Mouse (Mus musculus) hindbrain, postnatal 0 days (tissue): ENCODE data around the gene Polr3gl. TPM values are rescaled to one million over a fixed set of nuclear protein-coding genes. Genes with fewer than 3 reads are reported as not detected.
A peak's percentile ranks its signal among the peaks of the same experiment; 100 is the strongest.

ENCODE experiments used
- ATAC-seq: fragments of 200-750 bp; cut with Nextera tagmentation; 2 replicates; pipeline ENCODE4 v1.8.0; 2017; ENCODE audit warnings: mild to moderate bottlenecking, moderate TSS enrichment, moderate library complexity
- DNase-seq: peaks from one replicate; pipeline ENCODE4 v3.0.0-alpha.2; 2015; ENCODE audit warnings: low spot score
- H3K27ac ChIP-seq: fragments of 300-500 bp; sonication (generic); 2 replicates; pipeline ENCODE4 v1.5.1; 2014; ENCODE audit warnings: mild to moderate bottlenecking
- H3K27me3 ChIP-seq: fragments of 300-500 bp; sonication (generic); 2 replicates; pipeline ENCODE4 v1.6.1; 2014; ENCODE audit warnings: low read length, mixed read lengths; ENCODE audit not compliant: insufficient read depth
- H3K36me3 ChIP-seq: fragments of 300-500 bp; sonication (generic); 2 replicates; pipeline ENCODE4 v1.6.1; 2014; ENCODE audit warnings: low read length, mixed read lengths; ENCODE audit not compliant: insufficient read depth
- H3K4me1 ChIP-seq: fragments of 300-500 bp; sonication (generic); 2 replicates; pipeline ENCODE4 v1.6.1; 2014; ENCODE audit warnings: antibody characterized with exemption, low read length, mixed read lengths; ENCODE audit not compliant: insufficient read depth
- H3K4me2 ChIP-seq: fragments of 300-500 bp; sonication (generic); 2 replicates; pipeline ENCODE4 v1.6.1; 2014; ENCODE audit warnings: low read depth, mild to moderate bottlenecking, low read length, moderate library complexity, mixed read lengths
- H3K4me3 ChIP-seq: fragments of 300-500 bp; sonication (generic); 2 replicates; pipeline ENCODE4 v1.5.1; 2014; ENCODE audit warnings: low read length
- H3K9ac ChIP-seq: fragments of 300-500 bp; sonication (generic); replicated peaks from 2 replicates; pipeline ENCODE4 v1.6.1; 2014; ENCODE audit warnings: mild to moderate bottlenecking, low read length, moderate library complexity, mixed read lengths
- H3K9me3 ChIP-seq: fragments of 300-500 bp; sonication (generic); 2 replicates; pipeline ENCODE4 v1.6.1; 2016; ENCODE audit warnings: low read length, mixed read lengths
- CTCF ChIP-seq: IDR thresholded peaks from 2 replicates; pipeline ENCODE4 v1.5.1; 2016; ENCODE audit warnings: antibody characterized with exemption, control low read depth, low read depth
- WGBS: fragments of 180-500 bp; shearing (Covaris S2); extraction: QIAGEN DNeasy Blood & Tissue Kit; methylation state at CpG from one replicate; pipeline ENCODE4 v1.1.7; 2014; 5-methylcytosine and 5-hydroxymethylcytosine counted together
- polyA plus RNA-seq: library from polyadenylated mRNA; unstranded; fragments of >200 nt; fragmentation: Nextera tagmentation; extraction: Ambion mirVana; gene quantifications from 2 replicates; pipeline ENCODE4 v1.2.1, GENCODE M21; 2015
- total RNA-seq: library from RNA; depleted of rRNA; stranded (reverse); fragments of >200 nt; gene quantifications from 2 replicates; pipeline ENCODE4 v1.2.3, GENCODE M21; 2014

The Polr3gl gene
- total and polyA plus RNA-seq, 2 experiments from 2014 or later: 11.2 to 32.9 TPM

DNA sequence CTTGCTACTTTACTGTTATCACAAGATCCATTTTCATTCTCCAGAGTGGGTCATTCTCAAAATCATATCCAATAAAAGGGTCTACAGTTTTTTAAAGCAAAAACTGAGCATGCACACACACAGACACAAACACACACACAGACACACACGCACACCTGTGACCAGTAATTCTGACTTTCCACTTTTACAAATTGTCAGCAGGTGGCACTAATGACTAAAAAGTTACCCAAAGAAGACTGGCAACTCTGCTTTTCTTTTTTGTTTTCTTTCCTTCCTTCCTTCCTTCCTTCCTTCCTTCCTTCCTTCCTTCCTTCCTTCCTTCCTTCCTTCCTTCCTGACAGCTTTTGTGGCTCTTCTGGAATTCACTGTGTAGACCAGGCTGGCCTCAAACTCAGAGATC, 48.4 kb downstream of the Polr3gl start:
- Histone ChIP-seq H3K4me3 (no peak overlapping the region), H3K4me1 (no peaks in the 10 kb centered on the region), H3K9me3 (no peaks in the 10 kb centered on the region), H3K4me2 (no peak overlapping the region), H3K27ac (no peak overlapping the region), H3K27me3 (no peaks in the 10 kb centered on the region), H3K9ac (no peak overlapping the region), H3K36me3 (no peaks in the 10 kb centered on the region)
- ATAC-seq: no peak
- no peak for DNase-seq
- TF ChIP-seq CTCF: peak; percentile 41; the same call in 1 of the 2 replicates
- 41% methylated on average over 1 of the region's 1 CpGs for WGBS

DNA sequence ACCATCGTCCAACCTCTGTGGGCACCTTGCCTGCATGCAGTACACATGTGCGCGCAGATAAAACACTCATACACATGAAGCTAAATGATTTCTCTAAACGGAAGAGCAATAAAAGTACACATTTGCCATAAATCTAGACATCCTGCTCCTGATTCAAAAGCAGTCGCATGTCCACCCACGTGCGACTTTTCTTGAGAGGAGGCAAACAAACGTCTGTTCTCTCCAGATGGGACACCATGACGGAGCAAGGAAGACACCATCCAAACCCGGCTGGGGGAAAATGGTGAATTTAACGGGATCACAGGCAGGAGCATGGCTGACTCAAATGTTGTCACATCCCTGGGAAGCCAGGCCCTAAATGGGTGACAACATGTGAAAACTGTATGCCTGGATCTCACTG, 50.6 kb downstream of the Polr3gl start:
- Histone ChIP-seq H3K4me3 (no peak overlapping the region), H3K36me3 (no peaks in the 10 kb centered on the region), H3K9ac (no peak overlapping the region), H3K4me2 (no peak overlapping the region), H3K4me1 (no peaks in the 10 kb centered on the region), H3K27me3 (no peaks in the 10 kb centered on the region), H3K27ac (no peak overlapping the region), H3K9me3 (no peaks in the 10 kb centered on the region)
- no peak for TF ChIP-seq CTCF
- ATAC-seq (no peak), DNase-seq (no peak)
- WGBS: 84% methylated on average over 11 of the region's 11 CpGs

DNA sequence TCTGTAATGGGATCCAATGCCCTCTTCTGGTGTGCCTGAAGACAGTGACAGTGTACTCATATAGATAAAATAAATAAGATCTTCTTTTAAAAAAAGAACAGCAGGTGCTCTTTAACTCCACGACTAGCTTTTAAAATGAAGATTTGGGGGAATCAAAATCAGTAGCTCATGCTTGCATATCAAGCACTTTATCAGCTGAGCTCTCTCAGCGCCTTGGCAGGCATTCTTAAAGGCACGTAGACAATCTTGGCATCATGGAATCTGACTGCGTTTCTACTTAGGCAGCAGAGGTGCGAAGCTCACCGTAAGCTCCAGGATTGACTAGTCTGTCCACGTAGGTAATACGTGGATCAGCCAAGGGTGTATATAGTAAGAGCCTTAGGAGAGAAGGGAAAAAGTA, 51.4 kb downstream of the Polr3gl start:
- ATAC-seq (no peak), DNase-seq (no peak)
- Histone ChIP-seq H3K27me3 (no peaks in the 10 kb centered on the region), H3K4me3 (no peak overlapping the region), H3K9ac (no peak overlapping the region), H3K4me2 (no peak overlapping the region), H3K27ac (no peak overlapping the region), H3K4me1 (no peaks in the 10 kb centered on the region), H3K9me3 (no peaks in the 10 kb centered on the region), H3K36me3 (no peaks in the 10 kb centered on the region)
- TF ChIP-seq CTCF: no peak
- 74% methylated on average over 8 of the region's 8 CpGs for WGBS

DNA sequence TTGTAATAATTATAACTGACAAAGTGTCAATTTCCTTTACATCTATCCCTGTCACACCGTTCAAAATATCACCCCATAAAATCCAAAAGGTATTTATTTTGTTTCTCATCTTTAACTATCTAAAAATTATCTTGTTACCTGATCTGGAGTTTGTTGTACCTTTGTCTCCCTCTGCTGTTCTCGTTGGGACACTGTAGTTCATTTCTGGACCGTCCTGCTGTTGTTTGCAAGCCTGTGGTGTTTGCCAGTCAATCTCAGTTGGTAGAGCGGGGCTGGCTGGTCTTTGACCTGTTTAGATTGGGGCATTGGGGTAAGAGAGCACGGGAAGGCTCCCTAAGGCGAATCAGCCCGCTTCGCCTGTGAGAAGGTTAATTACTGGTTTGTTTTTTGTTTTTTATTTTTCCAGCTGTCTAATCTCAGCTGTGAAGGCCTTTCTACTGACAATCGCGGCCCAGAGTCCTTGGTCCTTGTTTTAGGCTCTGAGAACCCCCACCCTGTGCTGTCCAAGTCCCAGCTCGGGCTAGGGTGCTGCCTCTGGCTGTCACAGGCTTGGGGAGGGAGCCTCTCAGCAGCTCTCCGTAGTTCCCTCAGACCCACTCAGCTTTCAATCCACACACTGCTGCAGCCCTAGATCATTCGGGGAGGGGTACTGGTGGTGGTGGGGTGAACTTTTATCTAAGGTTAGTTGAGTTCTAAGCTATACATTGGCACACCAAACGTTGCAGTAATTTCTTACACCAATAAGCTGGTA, 52.5 kb downstream of the Polr3gl start:
- Histone ChIP-seq H3K4me2 (no peak overlapping the region), H3K4me3 (no peak overlapping the region), H3K36me3 (no peaks in the 10 kb centered on the region), H3K9ac (no peak overlapping the region), H3K27ac (no peak overlapping the region), H3K27me3 (no peaks in the 10 kb centered on the region), H3K9me3 (no peaks in the 10 kb centered on the region), H3K4me1 (no peaks in the 10 kb centered on the region)
- 22% methylated on average over 14 of the region's 14 CpGs for WGBS
- peak; percentile 70 for TF ChIP-seq CTCF
- DNase-seq (peak; percentile 65), ATAC-seq (no peak)

DNA sequence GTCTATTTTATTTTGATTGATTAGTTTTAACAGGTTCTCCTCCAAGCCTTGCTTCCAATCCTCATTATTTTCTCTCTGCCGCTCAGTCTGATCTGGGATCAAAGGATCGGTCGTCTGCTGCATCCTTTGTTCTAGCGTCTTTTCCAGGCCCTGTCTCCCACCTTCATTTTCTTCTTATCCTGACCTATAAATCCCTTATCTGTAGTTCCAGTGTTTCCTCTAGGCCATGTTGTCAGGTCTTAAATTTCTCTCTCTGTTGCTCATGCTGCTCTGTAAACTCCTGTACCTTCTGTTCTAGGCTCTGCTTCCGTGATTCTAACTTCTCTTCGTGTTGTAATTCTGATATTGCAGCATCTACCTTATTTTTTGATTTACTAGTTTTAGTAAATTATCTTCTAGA, 53.2 kb downstream of the Polr3gl start:
- no peak for TF ChIP-seq CTCF
- ATAC-seq (no peak), DNase-seq (no peak)
- no peaks in the 10 kb centered on the region for H3K4me1 ChIP-seq
- H3K27ac ChIP-seq: no peak overlapping the region
- no peak overlapping the region for H3K4me2 ChIP-seq
- H3K9ac ChIP-seq: no peak overlapping the region
- H3K9me3 ChIP-seq: no peaks in the 10 kb centered on the region
- no peak overlapping the region for H3K4me3 ChIP-seq
- H3K36me3 ChIP-seq: no peaks in the 10 kb centered on the region
- 46% methylated on average over 6 of the region's 6 CpGs for WGBS
- H3K27me3 ChIP-seq: no peaks in the 10 kb centered on the region

DNA sequence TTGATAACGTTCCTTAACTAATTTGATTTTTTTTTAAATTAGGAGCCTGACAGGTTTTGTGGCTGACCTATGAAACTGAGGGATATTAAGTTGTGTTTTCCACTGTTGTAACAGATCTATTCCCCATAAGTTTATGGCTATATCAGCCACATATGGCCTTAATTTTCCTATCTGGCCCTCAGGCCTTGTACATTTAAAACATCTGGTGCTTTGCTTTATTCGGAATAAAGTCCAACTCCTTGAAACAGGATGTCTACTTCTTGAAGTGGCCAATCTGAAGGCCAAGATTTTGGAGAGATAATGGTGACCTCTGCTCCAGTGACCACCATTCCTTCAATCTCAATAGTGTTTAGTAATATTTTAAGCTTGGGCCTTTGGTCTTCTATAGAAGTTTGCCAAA, 54.7 kb downstream of the Polr3gl start:
- H3K27me3 ChIP-seq: no peaks in the 10 kb centered on the region
- H3K9me3 ChIP-seq: no peaks in the 10 kb centered on the region
- 75% methylated on average over 2 of the region's 2 CpGs for WGBS
- H3K36me3 ChIP-seq: no peaks in the 10 kb centered on the region
- no peaks in the 10 kb centered on the region for H3K4me1 ChIP-seq
- H3K9ac ChIP-seq: no peak overlapping the region
- TF ChIP-seq CTCF: no peak
- DNase-seq (no peak), ATAC-seq (no peak)
- no peak overlapping the region for H3K4me3 ChIP-seq
- no peak overlapping the region for H3K4me2 ChIP-seq
- no peak overlapping the region for H3K27ac ChIP-seq

DNA sequence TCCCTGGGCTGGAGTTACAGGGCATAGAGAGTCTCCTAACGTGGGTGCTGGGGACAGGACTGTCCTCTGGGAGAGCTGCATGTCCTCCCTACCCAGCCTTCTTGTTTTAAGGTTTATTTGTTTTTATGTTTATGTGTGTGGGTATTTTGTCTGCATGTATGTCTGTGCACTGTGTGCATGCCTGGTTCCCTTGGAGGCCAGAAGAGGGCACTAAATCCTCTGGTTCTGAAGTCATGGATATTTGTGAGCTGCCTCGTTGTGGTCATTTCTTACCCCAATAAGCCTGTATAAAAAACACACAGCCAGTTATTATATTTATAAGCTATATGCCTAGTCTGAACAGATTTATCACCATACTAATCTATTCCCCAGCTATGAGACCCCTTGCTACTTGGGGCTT, 59.7 kb downstream of the Polr3gl start:
- Histone ChIP-seq H3K27me3 (no peaks in the 10 kb centered on the region), H3K9me3 (no peaks in the 10 kb centered on the region), H3K4me2 (no peak overlapping the region), H3K4me1 (no peaks in the 10 kb centered on the region), H3K9ac (no peak overlapping the region), H3K36me3 (no peaks in the 10 kb centered on the region), H3K27ac (no peak overlapping the region), H3K4me3 (no peak overlapping the region)
- no peak for ATAC-seq
- 72% methylated on average over 2 of the region's 2 CpGs for WGBS
- DNase-seq: no peak
- TF ChIP-seq CTCF: peak; percentile 11; the same call in 1 of the 2 replicates
